Mouse (Mus musculus) G1E (cell line): ENCODE measurements around the gene Raph1.

Experiments
- CTCF ChIP-seq: IDR thresholded peaks from 2 replicates; pipeline ENCODE4 v1.5.1; 2012; ENCODE audit warnings: low read depth, low read length, inconsistent platforms, mixed read lengths
- GATA1 ChIP-seq: IDR thresholded peaks from 2 replicates; pipeline ENCODE4 v1.6.1; 2012; ENCODE audit warnings: borderline replicate concordance, low read length, inconsistent platforms, mixed read lengths
- GATA2 ChIP-seq: IDR thresholded peaks from 2 replicates; pipeline ENCODE4 v1.6.1; 2012; ENCODE audit warnings: low read depth, low read length, inconsistent platforms, borderline replicate concordance
- POLR2AphosphoS5 ChIP-seq: IDR thresholded peaks from 2 replicates; pipeline ENCODE4 v1.6.1; 2012; ENCODE audit warnings: low read depth, low read length, inconsistent platforms; ENCODE audit not compliant: insufficient replicate concordance
- TAL1 ChIP-seq: conservative IDR thresholded peaks from 2 replicates; pipeline ENCODE4 v1.6.1; 2012; ENCODE audit warnings: low read depth, low read length, inconsistent platforms, mixed read lengths

GRCm38 (mm10) chr1:60503456-60503855 is 63.4 kb downstream of the Raph1 start:
- no peak for TF ChIP-seq CTCF
- TF ChIP-seq TAL1, result no peak
- no peak for TF ChIP-seq POLR2AphosphoS5
- TF ChIP-seq GATA1, result no peak
- no peak for TF ChIP-seq GATA2
